Mouse (Mus musculus) G1E (cell line): Measurements from ENCODE around the gene Xylt1.

ENCODE experiments used
- CTCF ChIP-seq: IDR thresholded peaks from 2 replicates; pipeline ENCODE4 v1.5.1; 2012; ENCODE audit warnings: low read depth, low read length, inconsistent platforms, mixed read lengths
- GATA1 ChIP-seq: IDR thresholded peaks from 2 replicates; pipeline ENCODE4 v1.6.1; 2012; ENCODE audit warnings: borderline replicate concordance, low read length, inconsistent platforms, mixed read lengths
- GATA2 ChIP-seq: IDR thresholded peaks from 2 replicates; pipeline ENCODE4 v1.6.1; 2012; ENCODE audit warnings: low read depth, low read length, inconsistent platforms, borderline replicate concordance
- POLR2AphosphoS5 ChIP-seq: IDR thresholded peaks from 2 replicates; pipeline ENCODE4 v1.6.1; 2012; ENCODE audit warnings: low read depth, low read length, inconsistent platforms; ENCODE audit not compliant: insufficient replicate concordance
- TAL1 ChIP-seq: conservative IDR thresholded peaks from 2 replicates; pipeline ENCODE4 v1.6.1; 2012; ENCODE audit warnings: low read depth, low read length, inconsistent platforms, mixed read lengths

- TF ChIP-seq CTCF (no peak), TAL1 (no peak), GATA1 (no peak), POLR2AphosphoS5 (no peak), GATA2 (no peak)
Observed at GRCm38 (mm10) chr7:117435730-117436441, 55.1 kb downstream of the Xylt1 start.
